Mouse (Mus musculus): ENCODE measurements at regions not wholly inside any gene's neighbourhood (a gene's known extent, or its start where the extent isn't known, plus 50 kb on each side); places are given as distances from the start of the nearest gene placed in this dataset.

DNA sequence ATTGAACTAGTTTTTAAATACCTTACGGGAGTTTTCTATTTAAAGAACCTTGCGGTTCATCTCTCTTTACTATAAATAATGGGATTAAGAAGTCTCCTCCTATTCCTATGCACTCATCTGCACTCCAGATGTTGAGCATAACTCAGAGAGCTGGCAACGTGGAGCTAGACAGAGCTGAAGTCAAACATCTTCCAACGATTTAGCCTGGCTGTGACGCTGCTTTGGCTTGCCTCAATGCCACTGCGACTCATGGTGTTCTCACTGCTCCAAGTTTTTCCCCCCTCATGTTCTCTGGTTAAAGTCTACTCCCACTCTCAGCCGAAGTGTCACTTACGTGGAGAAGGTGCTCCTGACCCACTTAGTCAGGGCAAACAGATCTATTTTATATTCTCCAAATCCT lies 277.3 kb upstream of the Gjb5 start:
- no peak for DNase-seq

DNA sequence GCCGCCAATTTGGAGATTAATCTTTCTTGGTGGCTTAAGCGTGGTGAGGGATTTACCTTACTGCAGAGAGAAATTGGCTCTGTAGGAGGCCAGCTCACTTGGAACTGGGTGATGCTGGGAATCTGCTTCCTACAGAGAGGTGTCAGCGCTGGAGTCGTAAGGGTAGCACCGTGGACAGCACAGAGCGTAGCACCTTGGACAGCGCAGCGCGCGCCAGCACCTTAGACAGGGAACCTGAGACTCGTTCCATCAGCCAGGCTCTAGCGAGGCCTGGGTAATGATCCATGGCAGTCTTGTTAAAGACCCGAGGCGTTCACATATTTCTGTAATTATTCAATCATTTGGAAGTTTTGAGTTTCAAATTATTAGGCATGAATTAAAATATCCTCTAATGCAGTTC lies 261.9 kb upstream of the Gjb5 start:
- no peak for DNase-seq

GRCm38 (mm10) chr4:127612761-127613160 lies 254.8 kb upstream of the Gjb5 start:
- no peak for DNase-seq

DNA sequence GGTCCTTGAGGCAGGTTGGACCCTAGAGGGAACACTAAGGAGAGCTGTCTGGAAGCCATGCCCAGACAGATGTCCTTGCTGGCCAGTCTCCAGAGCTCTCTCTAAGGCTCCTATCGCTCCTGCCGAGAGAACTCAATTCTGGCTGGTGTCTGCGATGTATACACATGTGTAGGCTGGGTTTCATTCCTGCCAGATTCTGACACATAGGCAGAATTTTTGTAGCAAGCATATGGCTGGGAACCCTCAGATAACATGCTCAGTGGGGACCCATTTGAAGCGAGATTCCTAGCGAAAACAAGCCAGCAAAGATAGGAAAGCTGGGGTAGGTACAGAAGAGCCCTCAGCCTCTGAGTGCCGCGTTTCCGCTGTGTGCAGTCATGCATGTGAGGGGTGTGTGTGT lies 242.9 kb upstream of the Gjb5 start:
- DNase-seq, result peak; percentile 82

DNA sequence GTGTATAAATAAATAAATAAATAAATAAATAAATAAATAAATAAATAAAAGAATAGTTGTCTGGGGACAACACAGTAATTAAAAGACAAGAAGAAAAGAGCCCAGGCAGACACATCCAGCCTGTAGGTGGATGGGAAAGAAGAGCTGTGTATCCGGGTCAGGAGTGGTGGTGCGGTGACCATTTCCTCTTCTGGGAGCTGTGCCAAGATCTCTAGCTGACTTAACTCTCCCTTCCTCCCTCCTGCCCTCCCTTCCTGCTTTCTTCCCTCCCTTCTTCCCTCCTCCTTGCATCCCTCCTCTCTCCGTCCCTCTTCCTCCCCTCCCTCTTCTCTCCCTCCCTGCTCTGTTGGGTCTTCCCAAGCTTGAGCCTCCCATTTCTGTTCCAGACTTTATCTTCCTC lies 240.6 kb upstream of the Gjb5 start:
- DNase-seq, result no peak

DNA sequence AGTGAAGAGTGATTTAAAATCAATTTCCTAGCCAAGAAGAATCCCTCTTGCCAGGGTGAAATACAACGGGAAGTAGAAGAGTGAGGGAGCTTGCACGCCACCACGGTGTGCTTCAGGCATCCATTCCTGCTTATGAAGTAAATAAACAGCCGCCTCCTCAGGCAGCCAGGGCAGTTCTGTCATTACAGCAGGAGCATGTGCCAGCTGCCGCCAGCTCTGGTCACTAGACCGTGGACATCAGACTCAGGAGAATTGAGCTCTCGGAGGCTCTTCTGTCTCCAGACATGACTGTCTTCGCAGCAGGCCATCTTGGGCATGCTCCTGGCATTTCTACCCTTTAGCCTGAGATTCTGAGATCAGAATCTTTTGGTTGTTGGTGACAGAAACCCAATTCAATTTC lies 236.1 kb upstream of the Gjb5 start:
- no peak for DNase-seq

- no peak for DNase-seq
Measured at GRCm38 (mm10) chr4:127591540-127591939, 233.6 kb upstream of the Gjb5 start.

DNA sequence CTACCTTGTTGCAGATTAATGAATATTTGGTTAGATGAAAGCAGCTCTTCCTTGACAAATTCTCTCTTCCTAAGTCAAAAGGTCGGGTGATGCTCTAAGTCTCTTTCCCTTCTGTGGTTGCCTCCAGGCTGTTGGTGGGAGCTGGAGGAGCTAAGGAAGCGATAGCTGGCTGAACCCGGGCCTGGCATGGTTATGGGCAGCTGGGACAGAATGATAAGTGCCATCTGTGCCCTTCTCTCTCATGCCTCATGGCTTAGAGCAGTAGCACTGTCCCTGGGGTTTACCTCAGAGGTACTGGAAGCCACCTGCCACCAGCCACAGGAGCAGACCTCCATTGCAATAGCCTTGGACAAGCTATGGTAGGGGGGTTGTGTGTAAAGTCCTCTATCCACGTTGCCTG lies 228.8 kb upstream of the Gjb5 start:
- no peak for DNase-seq

GRCm38 (mm10) chr4:127576521-127576920 lies 218.5 kb upstream of the Gjb5 start:
- no peak for DNase-seq

- no peak for DNase-seq
Measured at GRCm38 (mm10) chr4:127562602-127563001, 204.6 kb upstream of the Gjb5 start.

- DNase-seq, result no peak
Measured at GRCm38 (mm10) chr4:127558572-127558971, 200.6 kb upstream of the Gjb5 start.

DNA sequence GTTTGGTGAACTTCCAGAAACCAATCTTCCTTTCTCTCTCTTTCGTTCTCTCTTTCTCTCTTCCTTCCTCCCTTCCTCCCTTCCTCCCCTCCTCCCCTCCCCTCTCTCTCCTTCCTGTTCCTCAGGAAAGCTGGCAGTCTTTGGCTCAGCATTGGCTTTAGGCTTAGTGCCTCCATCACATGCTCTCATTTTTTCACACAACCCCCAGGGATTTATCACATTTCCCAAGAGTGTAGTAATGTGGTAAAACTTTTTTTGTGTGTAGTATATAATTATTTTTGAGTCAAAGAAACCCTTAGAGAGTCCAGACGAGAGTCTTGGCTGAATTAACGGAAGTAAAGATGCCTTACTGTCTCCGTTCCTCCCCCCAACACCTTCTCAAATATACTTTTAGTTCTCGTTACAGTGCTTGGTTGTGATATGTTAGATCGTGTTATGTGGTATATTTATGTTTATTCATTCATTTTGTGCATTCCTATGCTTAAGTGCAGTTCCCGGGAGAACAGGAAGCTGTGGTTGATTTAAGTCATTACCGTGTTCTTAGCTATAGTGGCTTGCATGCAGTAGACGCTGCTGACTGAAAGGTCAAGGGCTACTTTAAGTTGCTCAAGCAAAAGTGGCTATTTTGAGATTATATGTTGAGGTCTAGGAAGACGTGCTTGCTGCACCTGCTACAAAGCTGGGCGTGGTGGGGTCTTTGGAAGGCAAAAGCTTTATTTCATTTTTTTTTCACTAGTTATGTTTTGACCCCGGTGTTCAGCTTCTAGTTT lies 194.7 kb upstream of the Gjb5 start:
- DNase-seq, result no peak

GRCm38 (mm10) chr4:127549581-127549980 lies 191.6 kb upstream of the Gjb5 start:
- DNase-seq, result no peak

- DNase-seq, result no peak
Measured at GRCm38 (mm10) chr4:127549018-127549417, 191.0 kb upstream of the Gjb5 start.

- no peak for DNase-seq
Measured at GRCm38 (mm10) chr4:127545106-127545505, 187.1 kb upstream of the Gjb5 start.

DNA sequence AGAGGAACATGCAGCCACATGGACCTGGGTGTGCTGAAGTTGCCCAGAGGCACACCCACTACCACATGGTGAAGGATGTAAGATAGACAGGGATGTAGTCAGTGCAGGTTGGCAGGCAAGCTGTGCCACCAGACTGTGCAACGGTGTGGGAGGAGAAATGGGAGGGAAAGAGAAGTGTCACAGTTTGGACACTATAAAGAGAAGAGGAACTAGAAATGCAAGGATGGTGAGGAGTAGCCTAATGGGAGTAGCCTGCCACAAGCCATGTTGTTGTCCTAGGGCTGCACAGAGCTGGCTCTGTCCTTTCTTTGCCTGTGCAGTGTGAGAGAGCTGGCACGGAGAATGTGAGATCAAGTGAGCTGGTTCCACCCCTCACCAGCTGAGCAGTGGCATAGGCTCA lies 185.3 kb upstream of the Gjb5 start:
- peak; percentile 35 for DNase-seq

- DNase-seq, result no peak
Measured at GRCm38 (mm10) chr4:127542771-127543170, 184.8 kb upstream of the Gjb5 start.

DNA sequence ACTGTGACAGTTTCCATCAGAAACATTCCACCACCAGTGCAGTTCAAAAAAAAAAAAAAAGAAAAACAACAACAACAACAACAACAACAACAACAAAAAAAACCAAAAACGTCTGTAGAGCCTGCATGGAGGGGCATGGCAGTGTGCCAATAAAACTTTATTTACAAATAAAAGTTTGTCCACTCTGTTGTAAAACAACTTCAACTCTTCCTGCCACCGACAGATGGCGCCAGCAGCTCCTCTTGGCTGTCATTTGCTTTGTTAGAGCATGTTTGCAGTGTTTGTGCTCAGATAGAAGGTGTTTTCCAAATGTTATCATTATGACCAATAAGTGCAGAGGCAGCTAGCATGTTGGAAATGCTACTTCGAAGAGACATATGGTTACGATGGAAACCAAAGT lies 179.0 kb upstream of the Gjb5 start:
- DNase-seq, result no peak

DNA sequence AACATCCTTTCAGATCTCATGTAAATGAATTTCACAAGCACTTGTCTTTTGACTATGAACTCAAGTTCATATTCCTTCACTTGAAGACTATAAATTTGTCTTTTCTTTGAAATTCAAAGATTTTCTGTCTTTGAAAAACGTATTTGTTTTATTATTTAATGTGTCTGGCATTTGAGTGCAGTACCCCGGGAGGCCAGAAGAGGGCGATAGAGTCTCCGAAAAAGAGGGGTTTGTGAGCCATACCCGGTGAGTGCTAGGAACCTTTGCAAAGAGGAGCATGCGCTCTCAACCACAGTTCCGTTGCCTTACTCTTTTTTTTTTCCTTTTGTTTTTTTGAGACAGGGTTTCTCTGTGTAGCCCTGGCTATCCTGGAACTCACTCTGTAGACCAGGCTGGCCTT lies 177.6 kb upstream of the Gjb5 start:
- DNase-seq, result no peak

- DNase-seq, result no peak
Measured at GRCm38 (mm10) chr4:127534411-127534810, 176.4 kb upstream of the Gjb5 start.

DNA sequence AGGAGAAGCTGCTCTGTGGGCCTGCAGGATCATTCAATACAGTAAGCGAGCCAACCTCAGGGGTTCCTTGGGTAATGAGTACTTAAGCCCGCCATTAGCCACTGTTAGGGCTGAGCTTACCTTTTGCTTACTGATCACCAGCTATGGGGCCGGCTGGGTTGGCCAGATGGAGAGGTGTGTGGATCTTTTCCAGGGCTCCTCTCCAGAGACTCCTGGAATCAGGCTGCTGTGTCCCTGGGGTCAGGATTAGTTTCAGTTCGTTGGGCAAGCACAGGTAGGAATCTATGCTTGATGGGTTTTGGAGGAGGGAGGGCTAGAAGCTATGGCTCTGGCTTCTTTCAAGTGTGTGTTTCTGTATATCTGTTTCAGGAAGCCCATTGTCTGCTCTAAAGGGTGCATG lies 175.7 kb upstream of the Gjb5 start:
- DNase-seq, result no peak

DNA sequence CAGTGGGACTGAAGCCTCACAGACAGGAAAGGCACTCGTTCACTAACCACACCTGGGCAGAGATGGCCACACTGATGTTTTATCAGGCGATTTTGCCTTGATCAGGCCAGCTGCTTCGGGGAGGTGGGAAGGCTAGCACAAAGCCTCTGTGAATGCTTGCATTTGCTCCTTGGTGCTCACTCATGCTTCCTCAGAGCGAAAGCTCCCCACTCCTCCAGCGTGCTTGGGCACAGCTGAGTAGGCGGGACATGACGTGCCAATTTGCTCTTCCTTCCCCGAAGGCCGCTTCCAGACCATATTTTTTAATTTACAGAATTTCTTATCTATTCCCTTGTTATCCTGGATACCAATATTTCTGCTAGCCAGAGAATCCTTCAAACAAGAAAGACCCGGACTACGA lies 172.8 kb upstream of the Gjb5 start:
- no peak for DNase-seq

DNA sequence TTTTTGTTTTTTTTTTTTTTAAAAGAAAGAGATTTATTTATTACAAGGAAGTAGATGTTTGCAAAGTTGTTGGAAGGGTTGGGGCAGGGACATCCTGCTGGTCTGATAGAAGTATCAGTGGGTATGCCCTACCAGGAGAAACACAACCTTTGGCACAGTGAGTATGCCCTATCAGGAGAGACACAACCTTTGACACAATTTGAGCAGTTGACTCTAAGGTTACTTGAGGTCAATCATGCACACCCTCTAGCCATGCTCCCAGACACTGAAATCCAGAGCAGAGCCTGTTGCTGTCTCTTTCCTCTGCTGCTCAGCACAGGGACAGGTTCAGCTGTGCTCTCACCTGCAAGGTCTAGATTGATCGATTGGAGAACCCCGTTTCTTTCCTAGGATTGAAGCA lies 164.2 kb upstream of the Gjb5 start:
- DNase-seq, result no peak

- DNase-seq, result no peak
Measured at GRCm38 (mm10) chr4:127517978-127518377, 160.0 kb upstream of the Gjb5 start.

GRCm38 (mm10) chr4:127517539-127517938 lies 159.6 kb upstream of the Gjb5 start:
- peak; percentile 74 for DNase-seq
